Mouse (Mus musculus): ENCODE measurements around the gene Nap1l5.
"Not testable (repeated sequence)": the region's sequence is repeated elsewhere in the genome, so short reads cannot be mapped to it uniquely, and the experiment has no call there.

Gene Nap1l5

DNA sequence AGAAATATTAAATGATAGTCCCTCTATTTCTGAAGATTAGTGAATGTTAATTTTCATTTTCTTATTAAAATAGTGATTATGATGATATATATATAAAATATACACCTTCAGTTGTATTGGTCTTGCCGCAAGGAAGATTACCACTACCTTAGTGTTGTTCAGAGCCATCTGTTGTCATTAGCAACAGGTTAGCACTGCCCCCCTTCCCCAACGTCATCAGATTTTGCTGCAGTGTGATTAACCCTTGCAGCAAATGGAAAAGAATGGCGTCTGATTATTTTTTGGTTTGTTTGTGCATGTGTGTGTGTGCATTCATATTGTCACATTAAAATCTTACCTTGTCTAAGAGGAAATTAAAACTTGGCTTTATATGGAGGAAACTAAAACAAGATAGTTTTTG is 2.3 kb downstream of the Nap1l5 start:
- DNase-seq, result no peak

DNA sequence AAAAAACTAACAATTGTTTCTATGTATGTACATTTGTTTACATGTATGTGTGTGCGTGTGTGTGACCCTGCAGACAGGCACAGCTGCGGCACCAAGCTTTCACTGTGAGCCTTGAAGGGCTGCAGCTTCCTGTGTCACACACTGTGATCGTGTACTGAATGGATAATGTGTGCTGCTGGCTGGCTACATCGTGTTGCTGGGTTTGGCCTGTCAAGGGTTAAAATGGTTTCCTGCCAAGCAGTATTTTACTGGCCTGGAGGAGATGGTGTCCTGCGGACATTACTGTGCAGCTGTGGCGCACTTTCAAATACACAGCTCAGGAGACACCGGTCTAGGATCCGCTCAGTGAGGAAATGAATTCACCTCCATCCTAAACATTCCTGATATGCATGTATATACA is 3.7 kb downstream of the Nap1l5 start:
- DNase-seq, result peak; percentile 26

DNA sequence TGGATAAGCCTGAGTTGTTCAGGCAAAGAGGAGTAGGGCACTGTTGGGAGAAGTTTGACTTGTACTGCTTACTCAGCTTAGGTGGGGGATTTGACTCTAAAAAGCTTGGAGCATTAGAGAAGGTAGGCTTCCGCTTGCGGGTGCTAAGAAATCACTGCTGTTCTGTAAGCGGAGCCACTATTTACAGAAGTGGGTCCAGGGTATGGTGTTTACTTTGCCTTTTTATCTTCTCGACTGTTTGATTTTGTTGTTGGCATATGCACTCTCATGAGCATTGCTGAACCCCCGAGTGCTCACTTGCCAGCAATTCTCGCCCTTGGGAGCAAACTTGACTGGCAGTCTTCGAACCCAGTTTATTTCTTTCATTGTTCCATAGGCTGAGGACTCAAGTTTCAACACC is 6.3 kb downstream of the Nap1l5 start:
- DNase-seq, result no peak

DNA sequence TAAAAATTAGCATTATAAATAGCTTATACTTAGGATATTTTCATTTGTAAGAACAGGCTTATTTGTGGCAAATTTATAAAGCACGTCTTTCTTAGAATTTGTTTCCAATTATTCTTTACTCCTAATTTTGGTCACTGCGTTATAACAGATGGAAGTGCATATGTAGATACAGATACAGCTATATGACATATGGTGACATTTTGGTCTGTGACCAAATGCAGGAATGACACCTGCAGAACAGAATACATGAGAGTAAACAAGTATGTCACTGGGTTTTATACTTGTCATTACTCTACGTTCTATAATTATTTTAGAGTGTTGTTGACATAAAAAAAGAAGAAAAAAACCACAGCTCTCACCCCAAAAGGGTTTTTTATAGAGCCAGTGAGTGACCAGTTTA is 7.8 kb downstream of the Nap1l5 start:
- DNase-seq, result no peak

DNA sequence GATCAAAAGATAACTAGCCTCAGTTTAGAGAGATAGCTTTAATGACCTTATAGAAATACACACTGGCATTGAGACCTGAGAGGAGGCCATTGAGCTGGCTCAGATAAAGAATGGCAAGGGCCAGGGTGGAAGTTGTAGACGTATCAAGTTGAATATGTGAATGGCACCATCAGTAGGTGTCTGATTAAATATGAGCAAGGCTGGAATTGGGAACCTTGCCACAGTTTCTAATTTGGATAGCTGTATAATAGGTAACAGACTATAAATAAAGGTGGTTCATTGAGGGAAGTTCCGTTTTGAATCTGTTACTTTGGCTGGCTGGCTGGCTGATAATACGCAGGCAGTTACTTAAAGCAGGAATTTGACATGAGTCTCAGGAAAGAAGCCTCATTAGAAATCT is 10.2 kb downstream of the Nap1l5 start:
- no peak for DNase-seq

DNA sequence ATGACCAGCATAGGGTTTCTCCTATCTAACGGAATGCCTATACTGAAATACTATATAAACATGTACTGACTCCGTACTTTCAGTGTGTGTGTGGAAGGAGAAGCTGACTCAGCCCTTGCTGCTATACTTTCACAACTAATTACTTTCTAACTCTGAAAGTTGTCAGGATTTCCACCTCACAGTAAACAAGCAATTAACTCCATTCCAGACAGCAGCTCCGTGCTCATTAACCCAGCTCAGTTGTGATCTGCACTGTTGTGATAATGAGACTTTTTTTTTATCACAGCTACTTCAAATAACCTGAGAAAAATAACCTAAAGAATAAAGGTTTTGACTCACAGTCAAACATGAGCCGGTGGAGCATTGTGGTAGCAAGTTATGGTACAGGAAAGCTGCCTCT is 11.9 kb downstream of the Nap1l5 start:
- no peak for DNase-seq

DNA sequence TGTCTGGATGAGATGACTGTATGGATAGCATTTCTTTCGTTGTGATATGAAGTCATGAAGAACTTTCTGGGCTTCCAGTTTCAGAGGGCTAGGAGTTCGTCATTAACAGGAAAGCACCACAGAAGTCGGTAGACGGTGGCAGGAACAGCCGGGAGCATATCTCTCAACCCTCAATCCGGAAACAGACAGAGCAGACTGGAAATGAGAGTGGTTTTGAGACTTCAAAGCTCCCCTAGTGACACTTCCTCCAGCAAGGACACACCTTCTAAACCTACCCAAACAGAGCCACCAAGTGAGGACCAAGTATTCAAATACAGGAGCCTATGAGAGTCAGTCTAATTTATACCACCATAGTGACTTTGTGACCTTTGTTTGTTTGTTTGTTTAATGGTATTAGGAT is 13.6 kb downstream of the Nap1l5 start:
- no peak for DNase-seq

DNA sequence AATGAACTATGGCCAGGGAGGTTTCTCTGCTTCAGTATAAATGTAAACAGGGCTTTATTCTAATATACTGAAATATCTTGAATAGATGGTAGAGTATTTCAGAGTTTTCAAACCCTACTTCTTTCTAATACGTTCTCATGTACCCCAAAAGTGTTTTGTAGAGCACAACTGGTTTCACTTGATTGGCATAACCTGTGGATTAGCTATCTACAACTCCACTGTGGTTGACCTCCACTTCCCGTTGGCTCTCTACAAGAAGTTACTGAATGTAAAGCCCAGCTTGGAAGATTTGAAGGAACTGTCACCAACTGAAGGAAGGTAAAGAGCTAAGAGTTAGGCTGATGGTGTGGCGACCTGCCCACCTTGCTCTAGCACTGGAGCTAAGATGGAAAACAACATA is 17.0 kb downstream of the Nap1l5 start:
- DNase-seq, result no peak

DNA sequence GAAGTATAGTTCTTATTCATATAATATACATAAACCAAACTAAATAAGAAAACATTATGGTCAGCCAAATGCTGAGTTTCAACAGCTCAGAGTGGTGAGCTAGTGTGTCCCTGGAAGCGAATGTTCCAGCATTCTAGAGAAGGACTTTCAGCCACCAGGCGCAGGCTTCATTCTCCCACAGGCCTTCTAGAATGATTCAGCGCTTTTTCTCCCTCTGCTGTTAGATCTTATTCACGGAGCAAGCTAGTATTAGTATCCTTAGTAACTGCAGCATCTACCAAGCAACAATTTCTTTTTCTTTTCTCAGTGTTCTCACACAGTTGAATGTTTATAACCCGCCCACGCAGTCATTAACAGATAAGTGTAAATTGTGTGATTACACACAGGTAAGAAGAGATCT is 24.6 kb downstream of the Nap1l5 start:
- no peak for DNase-seq

DNA sequence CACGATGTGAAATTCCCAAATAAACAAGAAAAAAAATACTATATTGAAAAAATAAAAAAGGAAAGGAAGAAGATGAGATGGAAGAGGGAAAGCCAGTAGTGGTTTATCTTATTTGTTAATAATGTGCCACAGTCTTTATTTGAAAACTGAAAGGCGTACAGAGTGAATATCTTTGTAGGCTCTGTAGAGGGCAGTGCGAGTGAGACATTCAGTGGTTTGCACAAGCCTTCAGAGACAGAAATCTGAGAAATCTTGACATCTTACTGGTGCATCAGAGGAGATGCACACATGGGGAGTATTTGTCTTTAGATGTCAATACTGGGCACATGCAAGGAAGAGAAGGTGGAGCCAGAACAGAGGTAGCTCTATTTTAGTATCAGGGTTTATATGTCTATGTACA is 25.5 kb downstream of the Nap1l5 start:
- DNase-seq, result no peak

DNA sequence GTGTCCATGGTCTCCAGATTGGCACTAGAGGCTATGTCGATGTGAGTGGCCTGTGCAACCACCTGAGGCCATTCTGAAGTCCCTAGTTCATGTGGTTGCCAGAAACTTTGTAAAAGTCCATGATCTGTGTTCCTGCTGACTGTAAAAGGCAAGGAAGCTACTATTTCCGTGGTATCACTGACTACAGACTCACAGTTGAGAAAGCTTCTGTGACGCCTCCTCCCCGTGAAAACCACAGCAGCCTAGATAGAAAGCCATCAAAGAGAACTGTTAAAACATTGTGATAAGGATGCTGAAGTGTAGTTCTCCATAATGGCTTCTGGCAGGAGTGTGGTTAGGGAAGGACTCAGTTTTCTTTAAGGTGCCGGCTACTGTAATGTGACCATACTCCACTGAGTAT is 26.0 kb downstream of the Nap1l5 start:
- DNase-seq, result peak; percentile 16

DNA sequence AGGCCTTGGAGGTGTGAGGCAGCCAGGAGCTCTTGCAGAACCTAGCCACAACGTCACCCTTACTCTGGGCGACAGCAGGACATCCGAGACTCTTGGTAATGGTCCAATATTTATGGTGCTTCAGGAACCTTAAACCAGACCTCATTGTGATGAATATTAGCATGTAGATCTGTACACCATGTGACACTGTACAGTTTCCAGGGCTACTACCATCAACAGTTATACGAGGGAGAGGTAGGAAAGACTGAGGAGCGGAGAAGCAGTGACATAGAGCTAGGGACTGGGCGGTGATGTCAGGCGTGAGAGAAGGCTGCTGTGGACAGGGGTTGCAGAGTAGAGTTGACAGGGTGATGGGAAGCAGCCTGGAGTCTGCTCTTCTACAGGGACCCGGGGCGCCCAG is 26.9 kb downstream of the Nap1l5 start:
- no peak for DNase-seq

DNA sequence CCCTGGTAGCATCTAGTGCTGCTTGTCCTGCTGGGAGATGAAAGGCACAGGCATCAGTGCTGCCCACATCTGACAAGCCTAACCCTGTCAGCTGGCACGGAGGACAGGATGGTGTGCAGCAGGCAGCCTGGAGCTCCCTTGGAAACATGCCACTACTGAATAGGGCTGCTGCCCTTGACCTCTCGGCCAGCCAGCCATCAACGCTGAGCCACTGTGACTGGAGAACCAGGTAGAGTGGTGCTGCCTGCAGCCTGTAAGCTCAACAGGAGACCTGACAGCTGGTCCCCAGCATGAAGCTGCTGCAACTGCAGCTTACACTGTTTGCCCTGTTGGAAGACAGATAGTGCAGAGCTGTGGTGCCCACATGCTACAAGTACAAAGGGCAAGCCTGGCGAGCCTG is 27.3 kb downstream of the Nap1l5 start:
- DNase-seq, result no peak

DNA sequence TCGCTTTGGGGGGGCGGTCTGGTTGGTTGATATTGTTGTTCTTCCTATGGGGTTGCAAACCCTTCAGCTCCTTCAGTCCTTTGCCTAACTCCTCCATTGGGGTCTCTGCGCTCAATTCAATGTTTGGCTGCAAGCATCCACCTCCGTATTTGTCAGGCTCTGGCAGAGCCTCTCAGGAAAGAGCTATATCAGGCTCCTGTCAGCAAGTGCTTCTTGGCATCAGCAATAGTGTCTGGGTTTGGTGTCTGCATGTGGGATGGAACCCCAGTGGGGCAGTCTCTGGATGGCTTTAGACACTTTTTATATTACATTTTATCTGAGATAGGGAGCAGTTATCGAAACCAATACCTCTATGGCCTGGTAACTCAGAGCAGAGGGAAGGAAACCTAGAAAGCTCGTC is 39.0 kb downstream of the Nap1l5 start:
- not testable (repeated sequence) for DNase-seq

DNA sequence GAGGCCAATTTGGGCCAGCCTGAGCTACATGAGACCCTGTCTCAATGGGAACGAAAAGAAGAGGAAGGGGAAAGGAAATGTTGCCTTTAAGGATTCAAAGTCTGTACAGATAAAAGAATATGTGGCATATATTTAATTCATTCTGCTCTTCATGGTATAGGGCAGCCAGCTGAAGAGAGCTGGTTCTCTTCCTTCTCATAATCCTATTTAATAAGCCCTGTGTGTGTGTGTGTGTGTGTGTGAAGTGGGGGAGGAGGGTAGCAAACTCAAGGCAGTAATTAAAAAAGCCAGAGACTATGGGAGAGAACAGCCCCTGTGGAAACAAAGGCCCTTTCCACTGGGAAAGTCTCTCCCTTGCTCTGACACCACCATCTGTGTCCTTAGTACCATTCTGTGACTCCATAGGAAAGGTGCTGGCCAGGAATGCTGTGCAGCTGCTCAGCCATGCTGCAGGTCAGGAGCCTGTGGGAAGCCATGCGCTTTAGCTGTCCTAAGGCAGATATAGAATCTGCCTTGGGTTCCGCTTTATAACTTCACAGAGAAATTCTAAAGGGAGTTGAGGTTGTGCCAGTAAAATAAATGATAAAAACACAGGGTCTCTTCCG is 43.1 kb downstream of the Nap1l5 start:
- no peak for DNase-seq

DNA sequence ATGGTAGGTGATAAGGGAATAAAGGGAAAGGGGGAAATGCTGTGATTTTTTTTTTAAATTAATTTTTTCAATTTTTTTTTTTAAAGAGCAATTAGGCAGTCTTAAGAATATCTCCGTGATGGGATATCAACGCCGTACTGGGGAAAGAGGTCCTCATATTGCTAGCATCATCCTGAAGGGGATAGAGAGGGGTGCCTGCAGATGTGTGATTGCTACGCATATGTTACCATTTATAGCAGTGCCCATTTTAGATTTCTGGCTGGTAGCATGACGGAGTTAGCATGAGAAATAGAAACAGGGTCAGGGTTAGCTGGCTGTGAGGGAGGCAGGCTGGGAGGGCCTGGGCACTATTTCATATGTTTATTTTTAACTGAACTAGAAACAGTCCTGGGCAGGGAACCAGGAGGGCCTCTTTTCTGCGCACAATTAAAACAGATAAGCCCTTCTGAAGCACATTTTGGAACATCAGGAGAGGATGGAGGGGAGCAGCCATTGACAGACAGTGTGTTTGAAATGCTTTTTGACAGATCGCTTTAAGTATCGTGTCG is 44.4 kb downstream of the Nap1l5 start:
- no peak for DNase-seq

DNA sequence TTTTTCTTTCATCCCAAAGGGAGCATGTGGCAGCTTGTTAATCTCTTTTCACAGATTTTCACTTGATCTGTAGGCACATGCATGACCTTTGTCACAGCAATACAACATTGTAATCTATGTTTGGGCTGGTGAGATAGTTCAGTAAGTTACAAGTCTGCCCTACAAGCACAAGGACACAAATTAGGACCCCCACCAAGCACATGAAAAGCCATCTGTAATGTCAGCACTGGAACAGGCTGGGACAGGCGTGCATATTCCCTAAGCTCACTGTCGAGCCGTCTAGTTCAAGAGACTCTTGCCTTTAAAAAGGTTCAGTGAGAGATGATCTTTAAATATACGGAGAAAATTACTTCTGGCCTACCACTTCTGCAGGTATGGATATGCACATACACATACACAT is 47.4 kb downstream of the Nap1l5 start:
- no peak for DNase-seq

DNA sequence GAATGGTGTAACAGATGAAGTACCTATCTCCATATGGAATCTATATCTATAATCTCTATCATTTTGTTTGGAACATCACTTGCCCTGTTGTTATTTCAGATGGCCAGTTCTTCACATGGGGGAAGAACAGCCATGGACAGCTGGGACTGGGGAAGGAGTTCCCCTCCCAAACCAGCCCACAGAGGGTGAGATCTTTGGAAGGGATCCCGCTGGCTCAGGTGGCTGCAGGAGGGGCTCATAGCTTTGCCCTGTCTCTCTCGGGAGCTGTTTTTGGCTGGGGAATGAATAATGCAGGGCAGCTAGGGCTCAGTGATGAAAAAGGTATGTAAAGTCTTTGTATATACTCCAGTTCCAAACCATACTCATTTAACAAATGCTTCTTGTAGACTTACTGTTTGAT is 50.4 kb downstream of the Nap1l5 start:
- no peak for DNase-seq

DNA sequence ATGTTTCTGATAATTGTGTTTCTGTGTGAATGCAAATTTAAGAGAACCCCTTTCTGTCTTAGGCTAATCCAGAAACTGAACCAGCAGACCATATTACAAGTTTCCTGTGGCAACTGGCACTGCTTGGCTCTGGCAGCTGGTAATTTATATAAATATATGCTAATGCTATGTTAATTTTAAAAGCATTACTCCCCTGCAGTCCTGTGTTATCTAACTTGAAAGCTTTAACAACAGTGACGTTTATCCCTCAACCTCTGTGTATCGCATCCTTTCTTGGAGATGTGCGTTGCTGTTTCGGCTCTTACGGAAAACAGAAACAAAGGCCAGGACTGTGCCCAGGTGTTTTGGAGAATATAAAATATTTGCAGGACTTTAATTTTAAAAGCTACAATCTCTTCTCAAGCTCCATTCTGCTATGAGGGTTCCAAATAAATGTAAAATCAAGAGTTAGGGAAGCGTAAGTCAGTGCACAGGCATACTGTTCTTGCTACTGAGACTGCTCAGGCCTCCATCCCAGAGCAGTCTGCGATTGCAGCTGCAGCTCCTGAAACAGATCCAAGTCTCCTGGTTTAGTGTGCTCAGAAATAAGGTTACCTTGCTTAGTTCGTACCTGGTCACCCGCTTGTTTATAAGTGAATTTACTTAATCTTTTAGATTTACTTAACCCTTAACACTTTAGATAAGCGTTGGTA is 51.1 kb downstream of the Nap1l5 start:
- no peak for DNase-seq
